Mouse (Mus musculus): ENCODE data around the gene Olfr106-ps.

Olfr106-ps gene

GRCm38 (mm10) chr17:37390093-37390492 lies at the start of gene Olfr106-ps:
Gene Olfr106-ps, plus strand, starts transcription at chr17:37390393.
- in situ Hi-C loops (cut with MboI): no loop called here

- in situ Hi-C loops (cut with MboI): no loop called here
These were observed 30.9 kb upstream of the Olfr106-ps start, which contains the start of gene Olfr104-ps for GRCm38 (mm10) chr17:37359282-37359681. Gene Olfr104-ps, plus strand, starts transcription at chr17:37359582.

- in situ Hi-C loops (cut with MboI): no loop called here
These were observed 11.5 kb upstream of the Olfr106-ps start, which contains the start of gene Olfr105-ps for GRCm38 (mm10) chr17:37378733-37379132. Gene Olfr105-ps, plus strand, starts transcription at chr17:37379033.

DNA sequence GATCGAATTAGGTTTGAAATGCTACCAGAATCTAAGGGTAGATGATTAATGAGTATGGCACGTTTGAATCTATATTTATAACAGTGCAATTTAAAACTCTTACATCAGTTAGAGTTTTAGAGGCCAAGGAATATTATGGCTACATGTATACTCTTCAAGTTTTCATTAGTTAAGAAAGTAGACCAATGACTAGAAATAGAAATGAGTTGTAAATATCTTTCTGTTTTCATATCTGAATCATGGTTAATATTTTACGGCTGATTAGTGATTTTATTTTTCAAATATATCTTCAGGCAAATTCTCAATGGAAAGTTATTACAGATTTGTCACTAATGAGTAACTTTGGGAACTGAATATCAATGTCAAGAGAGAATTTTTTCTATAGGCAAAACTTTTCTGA lies 8.7 kb downstream of the Olfr106-ps start, which contains the start of gene Olfr107:
Gene Olfr107, plus strand, starts transcription at position 301 of the 400 bp plus-strand sequence.
- in situ Hi-C loops (cut with MboI): no loop called here

DNA sequence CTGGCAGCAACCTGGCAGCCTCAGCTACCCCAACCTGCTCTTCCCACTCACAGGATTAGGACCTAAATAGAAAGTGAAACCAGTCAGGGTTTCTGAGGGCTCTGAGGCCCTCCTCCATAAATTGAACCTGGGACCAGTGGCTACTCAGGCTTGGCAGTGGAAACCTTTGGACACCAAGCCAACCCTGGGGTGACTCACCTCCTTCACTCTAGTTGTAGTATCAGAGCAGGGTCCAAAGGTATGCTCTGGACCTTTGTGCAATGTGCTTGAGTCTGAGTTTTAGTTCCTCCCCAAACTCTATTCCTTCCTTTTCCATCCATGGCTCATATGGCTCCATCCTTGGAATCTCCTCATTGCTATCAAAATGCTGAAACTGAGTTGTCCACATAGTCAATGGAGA lies 23.2 kb downstream of the Olfr106-ps start:
- in situ Hi-C loops (cut with MboI): no loop called here

DNA sequence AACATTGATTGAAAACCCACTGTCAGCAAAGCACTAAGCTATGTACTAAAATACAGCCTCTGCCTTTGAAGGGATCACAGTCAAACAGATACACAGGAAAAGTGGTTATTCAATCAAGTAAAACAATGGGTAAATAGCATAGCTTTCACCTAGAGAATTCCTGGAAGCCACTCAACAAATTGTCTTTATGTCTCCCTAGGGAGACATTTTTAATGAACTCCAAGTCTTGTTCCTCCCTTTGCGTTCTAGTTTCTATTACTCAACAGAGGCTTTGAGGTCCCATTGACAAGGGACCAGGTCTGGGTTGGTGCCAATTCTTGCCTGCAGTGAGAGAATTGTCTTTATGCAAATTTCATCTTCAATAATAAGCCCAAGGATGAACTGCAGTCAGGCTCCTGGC lies 55.0 kb downstream of the Olfr106-ps start, which contains the start of gene Olfr108:
Gene Olfr108, plus strand, starts transcription at position 301 of the 400 bp plus-strand sequence.
- in situ Hi-C loops (cut with MboI): no loop called here
